Mouse (Mus musculus): ENCODE measurements at regions not wholly inside any gene's neighbourhood (a gene's known extent, or its start where the extent isn't known, plus 50 kb on each side); places are given as distances from the start of the nearest gene placed in this dataset.

- DNase-seq (ENCODE audit: low spot score in 2 of 2), result peak; percentile 1 to 10
Observed at GRCm38 (mm10) chrX:6261469-6261868, 59.1 kb downstream of the Bmp15 start.

- DNase-seq (ENCODE audit: low spot score in 2 of 2), result peak; percentile 20 to 24
Observed at GRCm38 (mm10) chrX:6258523-6258922, 62.0 kb downstream of the Bmp15 start.

- DNase-seq (ENCODE audit: low spot score in 2 of 2), result no peak
Observed at GRCm38 (mm10) chrX:6254058-6254457, 66.5 kb downstream of the Bmp15 start.

GRCm38 (mm10) chrX:6252873-6253272, 67.6 kb downstream of the Bmp15 start:
- DNase-seq (ENCODE audit: low spot score in 2 of 2), result no peak
